21 mouse cellular contexts compared by ENCODE assay signal in genomic region chr11:43183457-43183856, GRCm38 (mm10). TPM values are rescaled to one million over a fixed set of nuclear protein-coding genes. Genes with fewer than 3 reads are reported as not detected.
DNase-seq lines count a peak whose midpoint lies in the region; ATAC-seq and TF ChIP-seq lines count a peak whose summit lies in the region.
"Had no signal": no experiment of that assay in that cellular context is flagged by ENCODE, and none has a peak within 500 bp of the region (broad histone marks: within the 10 kb centered on the region; RNA-seq: fewer than 3 reads in every experiment).

No protein-coding gene starts in this region.

- no peak for TF ChIP-seq EP300 in CH12.LX (IDR thresholded peaks at IDR 0.05; ENCODE audit: low read length)

- no peak overlapping the region for H3K4me2 ChIP-seq in limb, embryonic 13.5 days (replicated peaks)
- no peak overlapping the region for H3K4me2 ChIP-seq in CH12.LX (ENCODE audit: insufficient read depth, low read depth, poor library complexity, severe bottlenecking)
- no peak overlapping the region for H3K4me2 ChIP-seq in intestine, embryonic 16.5 days (ENCODE audit: low read depth, low read length)
- H3K4me2 ChIP-seq: embryonic facial prominence, embryonic 13.5 days; limb, embryonic 12.5 days; liver, embryonic 15.5 days; midbrain, embryonic 13.5 days had no signal

- H3K79me2 ChIP-seq in CH12.LX (replicated peaks; ENCODE audit: control insufficient read depth, extremely low read depth, insufficient read depth, poor library complexity, severe bottlenecking) = no peaks in the 10 kb centered on the region

- no peak for TF ChIP-seq RAD21 in CH12.LX (IDR thresholded peaks at IDR 0.05; ENCODE audit: low read depth, low read length)

- H3K9me3 ChIP-seq in limb, embryonic 13.5 days = no peaks in the 10 kb centered on the region
- no peaks in the 10 kb centered on the region for H3K9me3 ChIP-seq in limb, embryonic 10.5 days (replicated peaks)
- H3K9me3 ChIP-seq in CH12.LX (replicated peaks; ENCODE audit: low read length) = no peaks in the 10 kb centered on the region
- H3K9me3 ChIP-seq in intestine, embryonic 16.5 days (ENCODE audit: control insufficient read depth, low read length) = no peaks in the 10 kb centered on the region
- H3K9me3 ChIP-seq: embryonic facial prominence, embryonic 13.5 days; forebrain, embryonic 10.5 days; limb, embryonic 12.5 days; liver, embryonic 15.5 days; midbrain, embryonic 13.5 days had no signal

- no peaks in the 10 kb centered on the region for H3K36me3 ChIP-seq in limb, embryonic 13.5 days
- no peaks in the 10 kb centered on the region for H3K36me3 ChIP-seq in limb, embryonic 10.5 days
- no peaks in the 10 kb centered on the region for H3K36me3 ChIP-seq in CH12.LX (replicated peaks in 1 of 2; ENCODE audit: control insufficient read depth in 1 of 2, insufficient read depth in 1 of 2, low read length in 1 of 2)
- H3K36me3 ChIP-seq in intestine, embryonic 16.5 days (ENCODE audit: control insufficient read depth, insufficient read depth, low read length) = no peaks in the 10 kb centered on the region
- H3K36me3 ChIP-seq: embryonic facial prominence, embryonic 13.5 days; forebrain, embryonic 10.5 days; limb, embryonic 12.5 days; liver, embryonic 15.5 days; midbrain, embryonic 13.5 days had no signal

- no peak for DNase-seq in limb, embryonic 10.5 days (ENCODE audit: low spot score)
- no peak for DNase-seq in CH12.LX (ENCODE audit: extremely low read depth)
- DNase-seq in layer of hippocampus, postnatal 14 days (ENCODE audit: low spot score in 2 of 2) = no peak
- no peak for DNase-seq in ovary, postnatal 10 days (ENCODE audit: low spot score)
- DNase-seq: adrenal gland, postnatal 25 days; cerebellum, adult 11-12 months; gastrocnemius, postnatal 10 days; kidney, postnatal 25 days; spleen, adult 18-20 months; thymus, postnatal 36 days had no signal

- in situ Hi-C loops in CH12.LX (cut with MboI; ENCODE audit: low pct_ligation_motif_present, low pct_unique_long_range_greater_than_20kb, low sequenced_read_pairs) = no loop called here

- H3K4me3 ChIP-seq in limb, embryonic 13.5 days = no peak overlapping the region
- H3K4me3 ChIP-seq in limb, embryonic 10.5 days = no peak overlapping the region
- no peak overlapping the region for H3K4me3 ChIP-seq in CH12.LX (replicated peaks in 1 of 3; ENCODE audit: low read depth in 2 of 3, low read length in 2 of 3, poor library complexity in 1 of 3)
- no peak overlapping the region for H3K4me3 ChIP-seq in bone marrow macrophage, adult 2 months (ENCODE audit: insufficient read depth, low read length)
- H3K4me3 ChIP-seq in intestine, embryonic 16.5 days (ENCODE audit: low read length) = no peak overlapping the region
- H3K4me3 ChIP-seq: embryonic facial prominence, embryonic 13.5 days; forebrain, embryonic 10.5 days; heart, adult 2 months; limb, embryonic 12.5 days; liver, embryonic 15.5 days; midbrain, embryonic 13.5 days had no signal

- WGBS in limb, embryonic 13.5 days = 27% methylated on average over 4 of the region's 4 CpGs
- 65% methylated on average over 4 of the region's 4 CpGs for WGBS in limb, embryonic 10.5 days
- WGBS in intestine, embryonic 16.5 days = 86% methylated on average over 4 of the region's 4 CpGs

- dilution Hi-C loops in CH12.LX (cut with MboI; ENCODE audit: extremely low pct_ligation_motif_present, extremely low pct_unique_long_range_greater_than_20kb, low sequenced_read_pairs) = no loop called here

- ATAC-seq in limb, embryonic 13.5 days (ENCODE audit: low FRiP score, low read depth) = peak; percentile 28; the same call in 1 of the 2 replicates
- peak; percentile 33; the same call in 1 of the 2 replicates for ATAC-seq in intestine, embryonic 16.5 days
- ATAC-seq in frontal cortex, adult (ENCODE audit: low TSS enrichment) = no peak; the same call in 1 of the 2 replicates
- ATAC-seq: midbrain, embryonic 13.5 days had no signal

- no peak for TF ChIP-seq CTCF in CH12.LX (conservative IDR thresholded peaks at IDR 0.05 in 1 of 2, IDR thresholded peaks at IDR 0.05 in 1 of 2; ENCODE audit: low read depth in 2 of 2, low read length in 2 of 2)
- TF ChIP-seq CTCF in bone marrow macrophage, adult 2 months (IDR thresholded peaks at IDR 0.05; ENCODE audit: low read depth, low read length) = no peak

- no peaks in the 10 kb centered on the region for H3K4me1 ChIP-seq in limb, embryonic 13.5 days
- peaks cover 17% of the 10 kb centered on the region for H3K4me1 ChIP-seq in limb, embryonic 10.5 days
- H3K4me1 ChIP-seq in CH12.LX (ENCODE audit: control insufficient read depth in 1 of 2, insufficient read depth in 2 of 2) = peaks cover 6 to 16% of the 10 kb centered on the region in 2 experiments; a peak in 3 of 4 replicates
- peaks cover 7% of the 10 kb centered on the region for H3K4me1 ChIP-seq in bone marrow macrophage, adult 2 months (ENCODE audit: control insufficient read depth, insufficient read depth, low read length)
- no peaks in the 10 kb centered on the region for H3K4me1 ChIP-seq in intestine, embryonic 16.5 days (ENCODE audit: control insufficient read depth, insufficient read depth, low read length)
- H3K4me1 ChIP-seq: liver, embryonic 15.5 days; midbrain, embryonic 13.5 days had no signal

- no peak overlapping the region for H3K27ac ChIP-seq in limb, embryonic 13.5 days
- no peak overlapping the region for H3K27ac ChIP-seq in limb, embryonic 10.5 days
- no peak overlapping the region for H3K27ac ChIP-seq in CH12.LX (ENCODE audit: insufficient read depth, low read depth)
- peak overlapping the region; percentile 66 for H3K27ac ChIP-seq in bone marrow macrophage, adult 2 months (ENCODE audit: insufficient read depth, low read depth, low read length)
- H3K27ac ChIP-seq in intestine, embryonic 16.5 days (ENCODE audit: low read length) = no peak overlapping the region
- H3K27ac ChIP-seq: embryonic facial prominence, embryonic 13.5 days; forebrain, embryonic 10.5 days; heart, adult 2 months; limb, embryonic 12.5 days; liver, embryonic 15.5 days; midbrain, embryonic 13.5 days had no signal

- no peak overlapping the region for H3K9ac ChIP-seq in limb, embryonic 13.5 days
- H3K9ac ChIP-seq in CH12.LX (ENCODE audit: insufficient read depth, low read depth) = peak overlapping the region; percentile 28; the same call in 1 of the 2 replicates
- no peak overlapping the region for H3K9ac ChIP-seq in intestine, embryonic 16.5 days (ENCODE audit: low read depth, low read length)
- H3K9ac ChIP-seq: embryonic facial prominence, embryonic 13.5 days; limb, embryonic 12.5 days; liver, embryonic 15.5 days; midbrain, embryonic 13.5 days had no signal

- no peak for TF ChIP-seq POLR2A in CH12.LX (IDR thresholded peaks at IDR 0.05; ENCODE audit: low read depth, low read length)
- no peak for TF ChIP-seq POLR2A in bone marrow macrophage, adult 2 months (IDR thresholded peaks at IDR 0.05; ENCODE audit: borderline replicate concordance, low read depth, low read length)

- H3K27me3 ChIP-seq in limb, embryonic 13.5 days = no peaks in the 10 kb centered on the region
- no peaks in the 10 kb centered on the region for H3K27me3 ChIP-seq in limb, embryonic 10.5 days (ENCODE audit: low read depth, poor library complexity, severe bottlenecking)
- no peaks in the 10 kb centered on the region for H3K27me3 ChIP-seq in CH12.LX (replicated peaks)
- H3K27me3 ChIP-seq in intestine, embryonic 16.5 days (replicated peaks; ENCODE audit: control insufficient read depth, insufficient read depth, low read length) = no peaks in the 10 kb centered on the region
- H3K27me3 ChIP-seq: embryonic facial prominence, embryonic 13.5 days; limb, embryonic 12.5 days; liver, embryonic 15.5 days; midbrain, embryonic 13.5 days had no signal

TF ChIP-seq in CH12.LX, 34 proteins besides CTCF, POLR2A, EP300 and RAD21:
- no peak for TF ChIP-seq USF2 (conservative IDR thresholded peaks at IDR 0.05; ENCODE audit: low read depth, low read length)
- no peak for TF ChIP-seq MAX (IDR thresholded peaks at IDR 0.05; ENCODE audit: low read length)
- no peak for TF ChIP-seq ZC3H11A (IDR thresholded peaks at IDR 0.05; ENCODE audit: low read depth, low read length)
TF ChIP-seq in CH12.LX: peak in this region for 0.

RNA-seq across cellular contexts. Expression of gene Atp10b, which starts 33.8 kb away (rescaled TPM):
- 0.59 and 0.60 TPM in 2 replicates for polyA plus RNA-seq in limb, embryonic 13.5 days (2015; fragmentation: Nextera tagmentation; extraction: Ambion mirVana)
- polyA plus RNA-seq in limb, embryonic 10.5 days (2016; fragmentation: Nextera tagmentation; extraction: Ambion mirVana) = 0.04 TPM in 1 of 2 replicates, not detected in the other
- total RNA-seq in CH12.LX (2012; rRNA removed) = not detected in 2 replicates
- total RNA-seq in CH12.LX (2014; rRNA removed) = not detected in 2 replicates
- 0.04 TPM in 1 of 2 replicates, not detected in the other for polyA plus RNA-seq in CH12.LX (2012; ENCODE audit: insufficient read length, low read depth)
- polyA plus RNA-seq in bone marrow macrophage, adult 2 months (2012; ENCODE audit: insufficient read depth, insufficient read length, missing spikeins) = not detected in 2 replicates
- polyA plus RNA-seq in intestine, embryonic 16.5 days (2015; fragmentation: Nextera tagmentation; extraction: Ambion mirVana) = 2.5 and 2.7 TPM in 2 replicates
- 1 to 10 TPM; 2.3 to 2.6 TPM for total RNA-seq in layer of hippocampus, postnatal 14 days (2021)
- total RNA-seq: ES-E14; heart, adult 2 months had no signal
- polyA plus RNA-seq: forebrain, embryonic 10.5 days had no signal
